Mouse (Mus musculus): ENCODE data around the gene Xrn1.
"Not testable (repeated sequence)": the region's sequence is repeated elsewhere in the genome, so short reads cannot be mapped to it uniquely, and the experiment has no call there.

Gene Xrn1

DNA sequence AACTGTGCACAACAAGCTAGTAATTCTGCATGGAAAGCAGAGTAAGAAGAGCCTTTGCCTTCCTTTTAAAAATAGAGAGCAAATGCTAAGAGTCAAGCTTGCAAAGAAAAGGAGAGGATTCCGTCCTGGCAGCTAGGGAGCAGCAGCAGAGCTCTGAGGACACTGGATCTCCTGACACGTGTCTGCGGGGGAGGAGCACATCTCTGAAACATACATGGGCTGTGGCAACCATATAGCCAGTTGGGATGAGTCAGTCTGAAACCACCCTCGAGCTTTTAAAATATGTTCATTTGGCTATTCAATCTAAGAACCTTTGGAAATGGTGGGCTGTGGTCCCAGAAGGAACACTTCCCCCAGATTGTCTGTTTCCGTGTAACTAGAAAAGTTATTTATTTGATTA is 100.3 kb downstream of the Xrn1 start:
- DNase-seq: no peak

DNA sequence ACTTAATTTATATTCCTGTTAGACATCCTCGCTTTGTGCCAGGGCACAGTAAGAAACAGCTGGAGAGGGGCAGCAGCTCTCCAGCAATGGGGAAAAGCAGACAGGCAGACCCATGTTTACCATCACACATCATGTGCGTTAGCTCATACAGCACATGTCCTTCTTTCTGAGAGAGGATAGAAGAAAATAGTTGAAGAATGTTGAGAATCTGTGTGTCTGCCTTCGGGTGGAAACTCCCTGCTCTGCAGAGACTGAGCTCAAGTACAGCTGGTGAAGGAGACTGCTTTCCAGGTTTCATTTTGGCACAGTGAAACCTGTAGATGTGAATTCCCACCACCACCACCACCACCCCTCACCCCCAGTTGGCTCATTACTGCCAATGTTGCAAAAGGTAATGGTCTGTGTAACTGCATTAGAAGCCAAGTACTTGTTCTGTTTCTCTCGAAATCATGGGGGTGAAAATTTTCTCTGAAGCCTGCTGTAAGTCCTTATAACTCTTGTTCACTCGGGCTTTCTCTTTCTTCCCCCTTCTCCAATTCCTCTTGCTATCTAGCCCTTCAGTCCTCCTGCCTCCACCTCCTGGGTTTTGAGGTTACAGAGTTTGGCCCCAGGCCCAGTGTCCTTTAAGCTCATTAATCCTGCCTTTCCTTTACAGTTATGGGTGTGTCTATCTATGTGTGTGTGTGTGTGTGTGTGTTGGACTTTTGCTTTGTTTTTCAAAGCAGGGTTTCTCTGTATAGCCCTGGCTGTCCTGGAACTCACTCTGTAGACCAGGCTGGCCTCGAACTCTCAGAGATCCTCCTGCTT is 102.1 kb downstream of the Xrn1 start:
- DNase-seq: no peak

DNA sequence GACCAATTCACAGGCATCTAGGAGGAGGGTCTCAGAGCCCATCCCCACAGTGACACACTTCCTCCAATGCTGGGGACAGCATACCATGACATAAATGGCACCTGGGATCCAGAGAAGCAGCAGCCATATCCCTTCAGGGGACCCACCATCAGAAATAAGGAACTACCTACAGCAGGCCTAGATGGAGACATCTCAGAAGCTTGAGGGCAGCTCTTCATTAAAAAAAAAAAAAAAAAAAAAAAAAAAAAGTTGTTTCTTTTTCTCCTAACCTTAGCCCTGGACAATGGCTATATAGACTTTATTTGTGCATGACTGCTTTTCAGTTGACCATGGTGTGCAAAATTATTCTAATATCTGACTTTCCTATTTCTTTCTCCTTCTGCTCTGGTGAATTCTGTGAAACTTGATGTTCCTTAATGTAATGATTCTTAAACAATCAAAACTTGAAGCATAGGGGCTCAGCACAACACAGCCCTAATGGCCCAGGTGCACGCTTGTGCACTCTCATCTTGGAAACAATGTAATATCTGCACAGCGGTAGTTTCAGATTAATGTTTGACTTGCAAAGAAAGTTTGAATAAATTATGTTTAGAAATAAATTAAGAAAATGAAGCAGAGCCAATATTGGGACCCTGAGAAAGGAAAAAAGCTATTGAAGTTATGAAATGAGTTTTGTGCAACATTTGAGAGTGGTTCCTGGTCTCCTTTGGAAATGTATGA is 108.7 kb downstream of the Xrn1 start:
- DNase-seq: no peak

DNA sequence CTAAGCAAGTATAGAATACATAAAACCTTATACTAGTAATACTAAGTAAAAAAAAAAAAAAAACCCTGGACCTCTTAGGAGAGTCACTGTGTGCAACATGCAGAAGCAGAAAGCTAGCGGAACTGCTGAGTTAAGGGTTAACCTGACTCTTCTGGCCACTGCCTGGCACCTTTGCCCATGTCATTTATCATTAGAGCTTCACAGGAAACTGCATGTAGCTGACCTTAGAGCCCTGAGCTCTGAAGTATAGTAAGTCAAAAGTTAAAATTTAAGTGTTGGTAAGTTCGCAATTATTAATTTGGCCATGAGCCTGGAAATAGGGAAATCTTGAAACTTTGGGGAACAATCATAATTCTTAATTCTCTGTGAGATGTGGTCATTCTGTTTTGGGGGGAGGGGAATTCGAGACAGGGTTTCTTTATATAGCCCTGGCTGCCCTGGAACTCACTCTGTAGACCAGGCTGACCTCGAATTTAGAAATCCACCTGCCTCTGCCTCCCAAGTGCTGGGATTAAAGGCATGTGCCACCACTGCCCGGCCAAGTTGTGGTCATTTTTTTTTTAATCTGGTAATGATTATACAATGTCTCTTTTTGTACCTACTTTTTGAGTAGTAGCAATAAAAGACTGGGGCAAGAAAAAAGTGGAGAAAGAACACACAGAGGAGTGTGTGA is 109.4 kb downstream of the Xrn1 start:
- no peak for DNase-seq

DNA sequence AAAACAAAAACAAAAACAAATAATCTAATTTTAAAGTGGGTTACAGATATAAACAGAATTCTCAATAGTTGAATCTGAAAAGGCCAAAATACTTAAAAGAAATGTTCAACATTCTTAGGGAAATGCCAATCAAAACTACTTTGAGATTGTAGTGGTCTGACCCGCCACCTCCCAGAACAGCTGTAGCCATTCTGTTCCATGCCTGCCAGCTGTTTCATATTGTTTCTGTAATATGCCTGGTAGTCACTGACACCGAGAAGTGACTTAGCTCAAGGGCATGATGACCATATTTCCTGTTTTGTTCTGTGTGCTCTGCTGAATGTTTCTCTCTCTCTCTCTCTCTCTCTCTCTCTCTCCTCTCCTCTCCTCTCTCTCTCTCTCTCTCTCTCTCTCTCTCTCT is 112.9 kb downstream of the Xrn1 start:
- DNase-seq: no peak

DNA sequence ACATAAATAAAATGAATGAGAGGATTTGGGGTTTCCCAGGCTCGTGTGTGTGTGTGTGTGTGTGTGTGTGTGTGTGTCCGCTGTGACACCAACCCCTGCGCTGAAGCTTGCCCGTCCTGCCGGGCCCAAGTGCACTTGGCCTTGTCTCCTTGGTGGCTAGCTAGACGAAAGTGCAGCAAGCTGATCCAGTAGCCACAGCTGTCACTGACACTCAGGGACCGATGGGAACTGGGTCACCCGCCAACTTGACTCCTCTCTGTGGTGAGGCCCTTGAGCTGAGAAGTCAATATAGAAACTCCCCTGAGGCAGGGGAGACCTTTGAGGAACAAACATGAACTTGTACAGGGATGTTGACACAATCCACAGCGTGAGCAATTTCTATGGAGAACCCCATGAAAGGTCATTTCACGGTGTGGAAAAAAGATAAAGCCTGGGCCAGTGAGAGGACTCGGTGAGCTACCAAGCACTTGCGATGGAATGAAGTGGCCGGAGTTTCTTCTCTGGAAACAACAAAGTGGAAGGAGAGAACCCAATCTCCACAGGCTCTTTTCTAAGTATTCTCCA is 124.3 kb downstream of the Xrn1 start:
- DNase-seq: peak; percentile 3

DNA sequence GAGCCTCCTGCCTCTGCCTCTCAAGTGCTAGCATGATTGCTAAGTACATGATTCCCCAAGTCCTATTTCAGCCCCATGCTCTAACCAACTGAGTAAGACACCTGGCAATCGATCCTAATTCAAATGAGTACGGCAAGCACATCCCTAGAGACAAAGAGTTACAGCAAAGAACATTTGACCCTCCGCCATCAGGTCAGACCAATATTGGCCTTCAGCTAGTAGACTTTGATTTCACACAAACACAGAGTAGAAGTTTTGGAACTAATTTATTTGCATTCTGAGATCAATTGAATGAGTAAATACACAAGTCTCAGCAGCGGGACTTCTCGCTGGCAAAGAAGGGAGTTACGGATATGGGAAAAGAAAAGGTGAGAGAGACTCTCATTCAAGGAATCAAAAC is 130.7 kb downstream of the Xrn1 start:
- DNase-seq: no peak

DNA sequence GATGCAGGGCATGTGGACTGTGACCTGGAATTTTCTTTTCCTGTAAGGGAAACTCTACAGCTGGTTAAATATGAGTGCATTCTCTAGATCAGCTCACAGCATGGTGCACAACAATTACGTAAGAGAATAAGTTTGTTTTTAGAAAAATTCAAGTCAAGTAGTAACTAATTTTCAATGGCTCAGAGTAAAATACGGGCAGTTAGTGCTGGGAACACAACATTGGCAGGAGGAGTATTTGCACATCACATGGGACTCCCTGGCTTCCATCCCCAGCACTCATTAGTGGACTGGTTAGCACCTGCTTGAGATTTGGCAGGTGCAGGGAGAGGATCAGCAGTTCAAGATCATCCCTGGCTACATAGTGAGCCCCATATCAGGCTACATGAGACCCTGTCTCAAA is 133.1 kb downstream of the Xrn1 start:
- no peak for DNase-seq

DNA sequence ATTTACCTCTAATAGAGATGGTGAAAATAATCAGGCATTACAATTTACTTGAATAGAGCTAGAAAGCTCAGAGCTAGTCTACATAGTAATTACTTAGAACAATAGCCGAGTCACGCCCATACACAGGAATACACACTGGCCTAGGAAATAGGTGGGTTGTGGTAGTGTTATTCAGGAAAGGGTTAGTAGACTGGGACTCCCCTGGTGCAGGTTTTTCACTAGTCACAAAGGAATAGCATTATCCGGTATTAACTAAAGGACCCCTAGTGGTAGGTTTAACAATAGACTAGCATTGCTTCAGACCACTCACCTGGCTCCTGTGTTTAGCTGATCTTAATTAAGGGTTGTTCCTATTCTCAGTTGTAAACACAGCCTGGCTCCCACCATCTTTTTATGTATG is 133.9 kb downstream of the Xrn1 start:
- DNase-seq: not testable (repeated sequence)

DNA sequence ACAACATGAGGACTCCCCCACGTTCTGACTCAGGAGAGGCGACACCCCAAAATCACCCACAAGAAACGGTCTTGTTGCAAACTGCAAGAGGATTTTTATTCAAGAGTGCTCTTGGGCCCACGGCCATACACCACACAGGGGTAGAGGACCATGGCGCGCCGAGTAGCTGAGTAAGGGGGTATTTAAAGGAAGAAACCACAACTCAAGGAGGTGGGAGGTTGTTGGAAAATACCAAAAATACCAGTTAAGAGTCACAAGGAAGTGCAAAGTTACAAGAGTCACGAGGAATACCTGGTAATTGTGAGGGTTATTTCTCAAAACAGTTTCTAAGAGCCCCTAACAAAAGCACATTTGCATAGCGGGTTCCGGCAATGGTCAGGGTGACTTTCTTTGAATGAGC is 138.1 kb downstream of the Xrn1 start:
- not testable (repeated sequence) for DNase-seq

DNA sequence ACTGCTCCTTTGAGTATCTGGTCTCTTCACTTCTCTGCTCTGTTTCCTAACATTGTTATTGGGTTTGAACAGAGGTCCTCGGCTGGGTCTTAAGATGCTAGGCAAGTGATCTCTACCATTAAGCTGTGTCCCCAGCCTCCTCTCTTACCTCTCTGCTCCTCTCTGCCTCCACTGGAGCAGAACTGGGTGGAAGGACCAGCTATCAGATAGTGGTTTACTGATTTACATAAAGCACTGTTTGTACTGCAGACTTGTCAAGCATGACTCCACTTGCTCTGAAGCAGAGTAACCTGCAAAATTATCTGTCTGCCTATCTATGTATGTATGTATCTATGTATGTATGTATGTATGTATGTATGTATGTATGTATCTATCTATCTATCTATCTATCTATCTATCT is 138.7 kb downstream of the Xrn1 start:
- DNase-seq: no peak

DNA sequence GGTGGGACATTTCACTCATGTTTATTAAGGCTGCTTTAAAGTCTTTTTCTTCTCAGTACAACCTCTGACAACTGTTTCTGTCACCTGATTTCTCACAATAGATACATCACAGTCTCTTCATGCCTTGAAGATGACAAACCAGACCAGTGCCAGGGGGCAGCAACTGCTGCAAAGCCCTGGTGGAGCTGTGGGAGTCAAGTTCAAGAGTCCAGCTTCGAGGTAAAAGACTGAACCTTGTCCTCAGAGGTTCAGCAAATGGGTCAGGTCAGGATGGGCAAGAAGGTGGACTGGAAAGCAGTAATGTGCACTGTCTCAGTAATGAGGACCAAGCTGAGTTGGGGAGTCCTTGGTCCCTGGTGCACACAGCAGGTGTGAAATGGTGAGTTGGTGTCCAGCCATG is 139.8 kb downstream of the Xrn1 start:
- no peak for DNase-seq

DNA sequence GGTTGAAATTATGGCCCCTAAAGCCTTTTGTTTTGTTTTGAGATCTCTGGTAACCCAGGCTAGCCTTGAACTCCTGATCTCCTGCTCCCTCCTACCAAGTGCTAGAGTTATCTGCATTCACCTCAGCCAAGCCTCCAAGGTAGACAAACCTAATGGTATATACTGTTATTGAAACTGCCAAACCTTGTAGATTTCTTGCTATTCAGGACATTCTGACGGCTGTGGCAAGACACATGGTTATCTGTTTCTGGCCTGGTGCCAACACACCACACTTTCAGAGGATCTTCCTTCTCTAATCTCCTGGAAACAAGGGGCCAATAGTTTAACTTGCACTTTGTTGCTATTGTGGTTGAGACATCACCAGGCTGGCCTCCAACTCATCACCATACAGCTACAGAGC is 140.6 kb downstream of the Xrn1 start:
- no peak for DNase-seq

DNA sequence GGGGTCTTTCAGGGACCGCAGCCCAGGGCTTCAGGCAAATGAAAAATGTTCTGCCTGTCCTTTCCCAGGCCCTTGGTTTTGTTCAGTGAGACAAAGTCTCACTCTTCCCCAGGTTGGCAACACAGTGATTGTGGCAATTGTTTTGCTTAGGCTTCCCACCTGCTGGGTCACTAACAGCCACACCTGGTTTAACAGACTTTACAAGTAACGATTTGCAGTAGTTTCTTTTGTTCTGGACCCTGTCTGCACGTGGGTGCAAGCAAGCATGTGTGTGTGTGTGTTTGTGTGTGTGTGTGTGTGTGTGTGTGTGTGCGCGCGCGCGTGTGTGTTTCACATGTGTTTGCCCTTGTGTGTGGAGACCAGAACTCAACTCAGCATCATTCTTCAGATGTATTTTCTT is 148.3 kb downstream of the Xrn1 start:
- no peak for DNase-seq
